Mouse (Mus musculus) hindbrain, embryonic 11.5 days (tissue): ENCODE measurements around the gene Sh3bgrl2. TPM values are rescaled to one million over a fixed set of nuclear protein-coding genes. Genes with fewer than 3 reads are reported as not detected.

ENCODE experiments used
- ATAC-seq: fragments of 200-750 bp; cut with Nextera tagmentation; 2 replicates; pipeline ENCODE4 v1.8.0; 2017; ENCODE audit warnings: mild to moderate bottlenecking, moderate TSS enrichment, moderate library complexity; ENCODE audit not compliant: low FRiP score
- DNase-seq: peaks from one replicate; pipeline ENCODE4 v3.0.0-alpha.2; 2015; ENCODE audit warnings: low spot score
- H3K27ac ChIP-seq: fragments of 300-500 bp; sonication (generic); 2 replicates; pipeline ENCODE4 v1.5.1; 2014; ENCODE audit warnings: mild to moderate bottlenecking, low read depth, low read length
- H3K27me3 ChIP-seq: fragments of 300-500 bp; sonication (generic); 2 replicates; pipeline ENCODE4 v1.6.1; 2014; ENCODE audit warnings: mild to moderate bottlenecking, low read length, moderate library complexity, mixed read lengths; ENCODE audit not compliant: control insufficient read depth, insufficient read depth
- H3K36me3 ChIP-seq: fragments of 300-500 bp; sonication (generic); 2 replicates; pipeline ENCODE4 v1.6.1; 2014; ENCODE audit warnings: mild to moderate bottlenecking, low read length, moderate library complexity, mixed read lengths; ENCODE audit not compliant: control insufficient read depth, insufficient read depth
- H3K4me1 ChIP-seq: fragments of 300-500 bp; sonication (generic); replicated peaks from 2 replicates; pipeline ENCODE4 v1.6.1; 2014; ENCODE audit warnings: low read length, mixed read lengths; ENCODE audit not compliant: control insufficient read depth, insufficient read depth
- H3K4me2 ChIP-seq: fragments of 300-500 bp; sonication (generic); replicated peaks from 2 replicates; pipeline ENCODE4 v1.6.1; 2014; ENCODE audit warnings: mild to moderate bottlenecking, low read depth, low read length
- H3K4me3 ChIP-seq: fragments of 300-500 bp; sonication (generic); 2 replicates; pipeline ENCODE4 v1.5.1; 2014; ENCODE audit warnings: low read depth, low read length
- H3K9ac ChIP-seq: fragments of 300-500 bp; sonication (generic); 2 replicates; pipeline ENCODE4 v1.6.1; 2014; ENCODE audit warnings: low read depth, low read length
- H3K9me3 ChIP-seq: fragments of 300-500 bp; sonication (generic); 2 replicates; pipeline ENCODE4 v1.6.1; 2016; ENCODE audit warnings: low read length; ENCODE audit not compliant: control insufficient read depth
- WGBS: fragments of 180-500 bp; shearing (Covaris S2); extraction: QIAGEN DNeasy Blood & Tissue Kit; methylation state at CpG from one replicate; pipeline ENCODE4 v1.1.7; 2014; 5-methylcytosine and 5-hydroxymethylcytosine counted together
- polyA plus RNA-seq: library from polyadenylated mRNA; unstranded; fragments of >200 nt; fragmentation: Nextera tagmentation; extraction: Ambion mirVana; gene quantifications from 2 replicates; pipeline ENCODE4 v1.2.1, GENCODE M21; 2014

The Sh3bgrl2 gene
- polyA plus RNA-seq, 1 experiment from 2014 or later, result 7.3 TPM

DNA sequence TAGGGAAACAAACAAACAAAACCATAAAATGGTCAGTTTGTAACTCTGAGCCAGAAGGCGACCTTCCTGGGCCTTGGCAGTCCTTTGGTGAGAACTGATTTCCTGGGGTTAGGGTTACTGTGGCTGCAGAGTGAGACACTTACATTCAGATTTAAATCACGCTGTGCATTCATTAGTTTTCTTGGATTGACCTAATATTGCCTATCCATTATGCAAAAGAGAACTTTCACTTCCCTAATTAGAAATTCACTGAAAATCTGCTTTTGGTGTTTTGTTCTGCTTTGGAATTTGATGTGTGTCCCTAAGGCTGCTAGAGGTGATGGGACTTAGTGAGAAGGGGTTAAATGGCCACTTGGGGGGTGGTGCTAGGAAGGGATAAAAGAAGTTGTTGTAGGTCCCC lies 7.5 kb downstream of the Sh3bgrl2 start:
- Histone ChIP-seq H3K4me1 (no peaks in the 10 kb centered on the region), H3K4me2 (no peak overlapping the region), H3K27me3 (no peaks in the 10 kb centered on the region), H3K9me3 (no peaks in the 10 kb centered on the region), H3K9ac (no peak overlapping the region), H3K36me3 (no peaks in the 10 kb centered on the region), H3K4me3 (no peak overlapping the region), H3K27ac (no peak overlapping the region)
- WGBS, result 71% methylated on average over 2 of the region's 2 CpGs
- ATAC-seq (no peak), DNase-seq (no peak)

DNA sequence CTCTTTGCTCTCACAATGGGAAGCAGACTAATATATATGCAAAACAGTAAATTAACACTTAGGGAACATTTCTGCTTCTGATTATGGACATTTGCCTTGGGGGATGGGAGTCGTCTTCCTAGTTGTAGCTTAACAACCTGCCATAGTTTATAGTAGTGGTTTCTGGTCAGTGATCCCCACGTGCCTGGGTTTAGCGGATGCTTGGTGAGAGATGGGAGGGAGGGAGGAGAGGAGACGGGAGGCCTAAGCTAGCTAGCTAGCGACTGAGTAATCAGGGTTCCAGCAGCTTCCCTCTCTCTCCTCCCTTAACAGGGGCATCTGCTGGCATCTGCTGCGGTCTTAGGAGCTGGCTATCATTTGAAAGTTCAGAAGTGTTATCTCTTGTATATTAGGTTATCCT lies 8.1 kb downstream of the Sh3bgrl2 start:
- no peaks in the 10 kb centered on the region for H3K36me3 ChIP-seq
- H3K27me3 ChIP-seq, result no peaks in the 10 kb centered on the region
- H3K4me1 ChIP-seq, result no peaks in the 10 kb centered on the region
- H3K9me3 ChIP-seq, result no peaks in the 10 kb centered on the region
- H3K27ac ChIP-seq, result no peak overlapping the region
- 46% methylated on average over 6 of the region's 6 CpGs for WGBS
- DNase-seq (no peak), ATAC-seq (0 out of 2 replicates have a peak, but pooled peaks have one; percentile 31)
- no peak overlapping the region for H3K4me3 ChIP-seq
- no peak overlapping the region for H3K4me2 ChIP-seq
- H3K9ac ChIP-seq, result no peak overlapping the region

DNA sequence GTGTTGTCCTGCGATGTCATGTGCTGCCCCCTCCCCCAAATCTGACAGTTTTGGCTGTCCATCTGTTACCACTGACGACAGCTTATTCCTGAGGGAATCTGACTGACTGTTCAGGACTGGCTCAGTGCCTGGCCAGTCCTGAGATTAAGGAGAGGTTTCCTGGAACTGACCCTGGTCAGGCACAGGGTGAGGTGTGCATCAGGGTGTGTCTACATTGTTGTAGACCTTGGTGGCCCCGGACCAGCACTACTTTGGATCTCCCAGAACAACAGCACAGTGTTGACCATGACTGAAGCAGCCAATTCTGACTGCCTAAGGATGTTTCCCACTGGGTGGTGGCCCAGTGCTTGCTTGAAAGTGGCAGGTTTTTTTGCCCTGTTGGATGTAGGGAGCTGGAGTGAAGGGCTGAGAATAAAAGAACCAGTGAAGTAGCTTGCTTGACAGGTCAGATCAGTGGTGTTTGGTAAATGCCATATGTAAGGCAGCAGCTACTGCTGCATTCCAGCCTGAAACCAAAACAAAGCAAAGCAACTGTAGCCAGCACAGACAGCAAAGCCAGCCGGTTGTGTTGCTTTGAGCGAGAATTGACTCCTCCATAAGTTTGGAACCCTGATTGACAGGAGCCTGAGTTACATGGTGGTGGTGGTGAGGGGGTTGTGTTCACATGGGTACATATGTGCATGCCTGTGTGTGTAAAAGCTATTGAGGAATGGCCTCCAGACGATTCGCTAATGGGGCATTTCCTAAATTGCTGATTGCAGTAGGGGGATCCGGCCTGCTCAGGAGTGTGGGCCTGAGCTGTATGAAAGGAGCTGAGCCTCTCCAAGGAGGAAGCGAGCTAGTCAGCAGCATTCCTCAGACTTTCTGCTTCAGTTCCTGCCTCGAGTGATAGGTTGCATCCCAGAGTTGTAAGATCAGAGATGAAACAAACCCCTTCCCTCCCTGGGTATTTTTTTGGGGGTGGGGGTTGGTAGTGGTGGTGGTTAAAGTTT lies 8.9 kb downstream of the Sh3bgrl2 start:
- no peak overlapping the region for H3K4me3 ChIP-seq
- peak overlapping the region; percentile 53; the same call in 1 of the 2 replicates for H3K27ac ChIP-seq
- H3K4me1 ChIP-seq, result no peaks in the 10 kb centered on the region
- H3K4me2 ChIP-seq, result no peak overlapping the region
- H3K9me3 ChIP-seq, result no peaks in the 10 kb centered on the region
- no peak overlapping the region for H3K9ac ChIP-seq
- ATAC-seq (peak; percentile 61), DNase-seq (no peak)
- H3K27me3 ChIP-seq, result no peaks in the 10 kb centered on the region
- no peaks in the 10 kb centered on the region for H3K36me3 ChIP-seq
- 51% methylated on average over 10 of the region's 10 CpGs for WGBS

DNA sequence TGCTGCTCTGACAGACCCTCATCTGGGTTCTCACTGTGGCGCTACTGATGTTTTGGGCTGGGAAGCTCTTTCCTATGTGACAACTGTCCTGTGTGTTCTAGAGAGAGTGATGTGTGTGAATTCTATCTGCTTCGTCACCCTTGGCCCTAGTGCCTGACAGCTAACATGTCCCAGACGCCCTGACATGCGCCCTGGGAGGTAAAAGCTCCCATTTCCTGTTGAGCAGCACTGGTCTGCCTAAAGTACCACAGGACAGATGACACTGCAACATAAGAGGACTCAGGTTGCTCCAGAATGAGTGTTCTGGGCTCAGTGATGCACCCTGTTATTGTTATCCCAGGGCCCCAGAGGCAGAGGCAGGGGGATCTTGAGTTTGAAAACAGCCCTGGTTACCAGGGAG lies 12.5 kb downstream of the Sh3bgrl2 start:
- H3K4me3 ChIP-seq, result no peak overlapping the region
- DNase-seq (no peak), ATAC-seq (no peak)
- no peak overlapping the region for H3K27ac ChIP-seq
- H3K36me3 ChIP-seq, result no peaks in the 10 kb centered on the region
- H3K9me3 ChIP-seq, result no peaks in the 10 kb centered on the region
- WGBS, result 72% methylated on average over 4 of the region's 4 CpGs
- no peak overlapping the region for H3K4me2 ChIP-seq
- no peak overlapping the region for H3K9ac ChIP-seq
- H3K27me3 ChIP-seq, result no peaks in the 10 kb centered on the region
- no peaks in the 10 kb centered on the region for H3K4me1 ChIP-seq

DNA sequence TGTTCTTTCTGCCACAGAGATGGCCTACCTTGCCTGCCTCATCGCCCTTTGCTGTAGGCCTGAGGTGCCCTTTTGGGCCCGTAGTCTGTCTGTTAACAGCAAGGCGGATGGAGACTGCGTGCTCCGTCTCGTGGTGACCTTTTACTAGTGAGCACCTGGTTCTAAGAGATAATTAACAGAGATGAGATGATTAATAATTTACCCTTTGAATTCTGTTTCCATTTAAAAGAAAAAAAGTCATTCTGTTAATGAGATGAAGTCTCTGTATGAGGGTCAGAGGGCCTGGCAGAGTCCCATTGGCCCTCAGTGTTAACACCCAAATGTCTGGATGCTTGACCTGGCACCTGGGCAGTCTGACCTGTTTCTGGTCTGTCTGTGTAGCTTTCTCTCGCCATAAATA lies 14.8 kb downstream of the Sh3bgrl2 start:
- no peak for DNase-seq
- ATAC-seq, result no peak
- H3K9ac ChIP-seq, result no peak overlapping the region
- no peak overlapping the region for H3K27ac ChIP-seq
- no peak overlapping the region for H3K4me2 ChIP-seq
- no peaks in the 10 kb centered on the region for H3K4me1 ChIP-seq
- no peaks in the 10 kb centered on the region for H3K27me3 ChIP-seq
- WGBS, result 94% methylated on average over 7 of the region's 7 CpGs
- H3K4me3 ChIP-seq, result no peak overlapping the region
- H3K9me3 ChIP-seq, result no peaks in the 10 kb centered on the region
- H3K36me3 ChIP-seq, result no peaks in the 10 kb centered on the region

DNA sequence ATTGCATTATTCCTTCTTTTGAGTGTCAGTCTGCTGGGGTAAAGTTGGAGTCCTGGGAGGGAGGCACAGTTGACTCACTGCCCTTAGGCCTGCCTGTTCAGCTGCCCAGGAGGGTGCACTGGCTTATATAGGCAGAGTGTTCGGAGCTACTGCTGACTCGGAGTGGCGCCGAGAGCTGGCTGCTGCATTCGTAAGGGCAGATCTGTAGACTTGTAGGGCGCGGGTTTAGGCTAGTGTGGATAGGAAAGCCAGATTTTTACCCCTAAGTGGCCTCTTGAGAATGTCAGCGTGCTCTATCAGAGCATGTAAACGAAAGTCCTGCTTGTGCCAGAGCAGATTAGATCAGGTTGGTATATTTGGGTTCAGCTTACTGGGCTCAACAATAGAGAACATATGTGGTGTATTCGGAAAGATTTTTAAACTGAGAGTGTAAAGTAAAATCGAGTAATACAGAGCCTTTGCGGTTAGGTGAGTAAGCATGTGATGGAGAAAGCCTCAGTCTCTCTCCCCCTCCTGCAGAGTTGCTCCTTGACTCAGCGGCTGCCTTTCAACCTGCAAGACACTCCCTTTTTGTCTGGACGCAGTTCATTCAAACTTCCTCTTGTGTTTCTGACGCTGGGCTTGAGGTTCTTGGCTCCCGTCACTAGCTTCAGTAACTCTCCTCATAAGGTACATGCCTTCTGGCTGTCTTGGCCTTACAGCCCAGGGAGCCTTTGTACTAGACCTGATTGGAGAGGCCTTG lies 15.9 kb downstream of the Sh3bgrl2 start:
- DNase-seq, result no peak
- H3K27ac ChIP-seq, result no peak overlapping the region
- 51% methylated on average over 16 of the region's 16 CpGs for WGBS

DNA sequence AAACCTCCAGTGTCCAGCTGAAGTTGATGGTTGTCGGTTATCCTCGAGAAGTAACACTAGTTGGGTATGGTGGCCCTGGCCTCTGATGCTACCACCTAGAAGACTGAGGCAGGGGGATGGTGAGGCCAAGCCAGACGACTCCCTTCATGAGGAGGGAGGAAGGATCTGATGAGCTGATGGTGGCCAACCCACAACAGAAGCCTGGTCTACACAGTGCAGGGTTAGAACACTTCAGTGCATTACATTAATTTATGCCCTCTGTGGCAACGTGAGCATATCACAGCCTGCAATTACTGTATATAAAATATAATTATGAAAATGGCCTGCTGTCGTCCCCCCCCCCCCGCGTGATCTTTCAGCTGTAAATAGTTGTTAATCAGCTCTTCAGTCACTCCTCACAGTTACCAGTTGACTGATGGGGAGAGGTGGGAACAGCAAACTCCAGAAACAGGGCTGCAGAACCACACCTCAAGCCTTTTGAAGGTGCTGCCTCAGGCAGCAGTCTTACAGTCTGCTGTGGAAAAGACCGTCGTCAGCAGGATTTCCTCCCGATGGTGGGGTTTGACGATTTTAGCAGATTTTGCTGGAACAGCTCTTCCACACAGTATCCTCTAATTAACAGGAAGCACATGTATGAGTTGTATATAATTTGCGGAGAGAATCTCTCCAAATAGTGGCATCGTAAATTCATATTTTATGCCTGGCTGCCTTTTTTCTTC lies 17.0 kb downstream of the Sh3bgrl2 start:
- Histone ChIP-seq H3K4me3 (no peak overlapping the region), H3K36me3 (no peaks in the 10 kb centered on the region), H3K27ac (no peak overlapping the region), H3K4me1 (no peaks in the 10 kb centered on the region), H3K9ac (no peak overlapping the region), H3K4me2 (no peak overlapping the region), H3K9me3 (no peaks in the 10 kb centered on the region), H3K27me3 (no peaks in the 10 kb centered on the region)
- DNase-seq, result no peak
- ATAC-seq, result no peak
- 82% methylated on average over 13 of the region's 13 CpGs for WGBS

More for the DNA sequence above, 15.9 kb downstream of the Sh3bgrl2 start:
- H3K9ac ChIP-seq, result no peak overlapping the region
- no peaks in the 10 kb centered on the region for H3K9me3 ChIP-seq
- no peaks in the 10 kb centered on the region for H3K27me3 ChIP-seq
- H3K4me3 ChIP-seq, result no peak overlapping the region
- no peak overlapping the region for H3K4me2 ChIP-seq
- no peak for ATAC-seq
- no peaks in the 10 kb centered on the region for H3K4me1 ChIP-seq
- no peaks in the 10 kb centered on the region for H3K36me3 ChIP-seq

DNA sequence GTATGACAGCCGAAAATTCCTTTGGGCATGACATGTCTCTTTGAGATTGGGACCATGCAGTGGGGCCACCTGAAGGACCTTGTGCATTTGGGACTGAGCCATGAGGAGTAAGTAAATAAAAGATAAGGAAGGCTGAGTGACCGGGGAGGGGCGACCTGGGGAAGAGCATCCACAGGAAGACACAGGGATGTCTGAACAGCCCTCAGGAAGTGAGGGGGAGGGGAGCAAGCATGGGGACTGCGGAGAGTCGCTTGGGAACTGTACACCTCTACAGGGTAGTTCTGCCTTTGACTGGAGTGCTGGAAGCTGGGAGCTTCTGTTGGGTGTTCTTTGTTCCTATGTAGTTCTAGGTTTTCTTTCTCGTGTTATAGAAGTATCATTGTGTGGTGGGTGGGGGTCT lies 18.0 kb downstream of the Sh3bgrl2 start:
- H3K4me1 ChIP-seq, result no peaks in the 10 kb centered on the region
- WGBS, result 80% methylated on average over 6 of the region's 6 CpGs
- ATAC-seq, result no peak
- H3K4me2 ChIP-seq, result no peak overlapping the region
- no peak overlapping the region for H3K9ac ChIP-seq
- H3K27me3 ChIP-seq, result no peaks in the 10 kb centered on the region
- no peak for DNase-seq
- no peaks in the 10 kb centered on the region for H3K36me3 ChIP-seq
- H3K9me3 ChIP-seq, result no peaks in the 10 kb centered on the region
- no peak overlapping the region for H3K27ac ChIP-seq
- no peak overlapping the region for H3K4me3 ChIP-seq
